Mouse (Mus musculus) splenic B cell, adult 2 months (primary cell): ENCODE data around the gene Acvr1b.

Source experiments
- DNase-seq: peaks from one replicate; pipeline ENCODE4 v3.0.0-alpha.2; 2011; ENCODE audit warnings: low read depth, low spot score
- H3K27me3 ChIP-seq: 2 replicates; pipeline ENCODE4 v1.6.1; 2012; ENCODE audit warnings: mild to moderate bottlenecking, low read length, moderate library complexity, mixed read lengths; ENCODE audit not compliant: control insufficient read depth, poor library complexity, insufficient read depth, severe bottlenecking
- H3K36me3 ChIP-seq: 2 replicates; pipeline ENCODE4 v1.6.1; 2012; ENCODE audit warnings: mild to moderate bottlenecking, low read length, moderate library complexity, mixed read lengths; ENCODE audit not compliant: control insufficient read depth, poor library complexity, insufficient read depth, severe bottlenecking

Gene Acvr1b

GRCm38 (mm10) chr15:101176795-101177691 is 3.2 kb downstream of the Acvr1b start:
- no peaks in the 10 kb centered on the region for H3K36me3 ChIP-seq
- no peak for DNase-seq
- H3K27me3 ChIP-seq = no peaks in the 10 kb centered on the region

- Histone ChIP-seq H3K27me3 (no peaks in the 10 kb centered on the region), H3K36me3 (no peaks in the 10 kb centered on the region; the same call in 1 of the 2 replicates)
- DNase-seq = no peak
These were observed 6.7 kb downstream of the Acvr1b start for GRCm38 (mm10) chr15:101180363-101181105.

DNA sequence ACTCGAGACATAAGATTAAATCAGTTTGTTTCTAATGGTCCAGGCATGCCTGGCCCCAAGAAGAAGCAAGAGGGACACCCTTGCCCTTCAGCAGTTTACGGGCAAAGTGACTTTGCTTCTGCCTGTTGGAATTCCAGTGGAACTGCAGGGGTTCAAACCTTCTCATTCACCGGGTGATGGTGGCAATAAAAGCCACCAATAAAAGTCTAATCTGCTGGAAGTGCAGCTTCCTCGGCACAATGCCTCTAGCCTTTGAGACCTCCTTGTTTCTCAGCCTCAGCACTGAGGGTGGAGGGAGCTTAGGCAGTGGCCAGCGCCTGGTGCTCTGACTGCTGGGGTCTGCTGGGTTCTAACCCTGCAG is 7.2 kb downstream of the Acvr1b start:
- H3K36me3 ChIP-seq = no peaks in the 10 kb centered on the region; the same call in 1 of the 2 replicates
- DNase-seq = no peak
- H3K27me3 ChIP-seq = no peaks in the 10 kb centered on the region

- Histone ChIP-seq H3K27me3 (no peaks in the 10 kb centered on the region), H3K36me3 (no peaks in the 10 kb centered on the region; the same call in 1 of the 2 replicates)
- no peak for DNase-seq
These were observed 7.6 kb downstream of the Acvr1b start for GRCm38 (mm10) chr15:101181500-101181899.

- H3K36me3 ChIP-seq = no peaks in the 10 kb centered on the region; the same call in 1 of the 2 replicates
- H3K27me3 ChIP-seq = no peaks in the 10 kb centered on the region
These were observed 8.8 kb downstream of the Acvr1b start for GRCm38 (mm10) chr15:101182676-101183075.

GRCm38 (mm10) chr15:101184300-101184699 is 10.4 kb downstream of the Acvr1b start:
- no peaks in the 10 kb centered on the region for H3K27me3 ChIP-seq
- no peak for DNase-seq
- no peaks in the 10 kb centered on the region; the same call in 1 of the 2 replicates for H3K36me3 ChIP-seq

More at GRCm38 (mm10) chr15:101182676-101183075, 8.8 kb downstream of the Acvr1b start:
- no peak for DNase-seq

DNA sequence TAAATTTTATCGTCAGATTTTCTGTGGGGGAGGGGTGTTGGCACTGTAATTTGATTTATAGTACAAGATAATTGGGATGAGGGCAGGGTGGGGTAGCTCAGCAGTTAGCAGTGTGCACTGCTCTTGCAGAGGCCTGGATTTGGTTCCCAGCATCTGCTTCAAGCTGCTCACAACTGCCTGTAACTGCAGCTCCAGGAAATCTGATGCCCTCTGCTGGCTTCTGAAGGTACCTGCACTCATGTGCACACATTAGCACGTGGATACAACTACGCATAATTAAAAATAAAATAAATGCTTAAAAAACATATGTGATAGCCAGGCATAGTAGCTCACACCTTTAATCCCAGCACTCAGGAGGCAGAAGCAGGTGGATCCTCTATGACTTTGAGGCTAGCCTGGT is 11.7 kb downstream of the Acvr1b start:
- no peaks in the 10 kb centered on the region for H3K27me3 ChIP-seq
- no peak for DNase-seq

DNA sequence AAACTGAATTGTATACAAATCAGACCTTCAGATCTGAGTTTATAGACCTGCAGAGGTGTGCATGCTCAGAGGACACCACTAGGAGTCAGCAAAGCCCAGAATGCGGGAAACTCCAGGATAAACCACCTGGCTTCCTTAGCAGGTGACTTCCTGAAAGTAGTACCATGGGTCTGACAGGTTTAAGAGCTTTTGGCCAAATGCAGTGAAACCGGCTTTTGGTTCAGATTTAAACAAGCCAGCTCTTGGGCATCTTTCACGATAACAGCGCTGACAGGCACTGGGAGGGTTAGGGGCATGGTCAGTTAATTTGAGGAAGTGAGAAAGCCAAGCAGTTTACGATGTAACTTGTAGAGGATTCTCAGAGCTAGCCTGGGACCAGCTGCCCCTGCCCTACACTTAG is 14.0 kb downstream of the Acvr1b start:
- no peaks in the 10 kb centered on the region for H3K27me3 ChIP-seq
- peak; percentile 64 for DNase-seq
- no peaks in the 10 kb centered on the region; the same call in 1 of the 2 replicates for H3K36me3 ChIP-seq

More for the DNA sequence above, 11.7 kb downstream of the Acvr1b start:
- H3K36me3 ChIP-seq = no peaks in the 10 kb centered on the region; the same call in 1 of the 2 replicates

DNA sequence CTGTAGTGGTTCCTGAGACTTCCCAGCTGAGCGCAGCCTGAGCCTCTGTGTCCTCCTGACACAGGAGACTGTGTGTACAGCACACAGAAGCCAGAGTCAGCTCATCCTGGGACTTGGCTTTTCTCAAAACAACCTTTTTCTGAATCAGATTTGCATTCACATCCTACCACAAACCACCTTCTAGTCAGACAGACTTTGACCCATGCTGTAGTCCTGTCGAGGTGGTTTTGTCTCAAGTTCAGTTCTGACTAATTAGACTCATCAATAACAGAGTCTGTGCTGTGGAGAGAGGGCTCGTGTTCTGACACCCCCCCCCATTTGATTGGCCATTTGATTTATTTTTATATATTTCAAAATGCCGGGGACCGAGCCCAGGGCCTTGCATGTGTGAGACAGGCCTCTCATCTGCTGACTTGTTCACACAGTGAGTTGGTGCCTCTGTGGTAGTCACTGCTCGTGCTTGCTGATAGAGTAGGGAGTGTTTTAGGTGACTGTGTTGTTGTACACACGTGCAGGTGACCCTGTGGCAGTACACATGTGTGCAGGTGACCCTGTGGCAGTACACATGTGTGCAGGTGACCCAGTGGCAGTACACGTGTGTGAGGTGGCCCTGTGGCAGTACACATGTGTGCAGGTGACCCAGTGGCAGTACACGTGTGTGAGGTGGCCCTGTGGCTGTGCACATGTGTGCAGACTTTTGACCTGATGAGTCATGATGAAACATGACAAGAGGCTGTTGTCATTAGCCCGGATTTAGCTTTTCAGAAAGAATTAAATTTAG is 16.3 kb downstream of the Acvr1b start:
- no peaks in the 10 kb centered on the region; the same call in 1 of the 2 replicates for H3K36me3 ChIP-seq
- H3K27me3 ChIP-seq = no peaks in the 10 kb centered on the region
- DNase-seq = peak; percentile 43

- Histone ChIP-seq H3K36me3 (no peaks in the 10 kb centered on the region; the same call in 1 of the 2 replicates), H3K27me3 (no peaks in the 10 kb centered on the region)
- DNase-seq = peak; percentile 85
These were observed 16.9 kb downstream of the Acvr1b start for GRCm38 (mm10) chr15:101190762-101191150.

- H3K27me3 ChIP-seq = no peaks in the 10 kb centered on the region
- no peaks in the 10 kb centered on the region; the same call in 1 of the 2 replicates for H3K36me3 ChIP-seq
- DNase-seq = no peak
These were observed 17.8 kb downstream of the Acvr1b start for GRCm38 (mm10) chr15:101191459-101192259.

DNA sequence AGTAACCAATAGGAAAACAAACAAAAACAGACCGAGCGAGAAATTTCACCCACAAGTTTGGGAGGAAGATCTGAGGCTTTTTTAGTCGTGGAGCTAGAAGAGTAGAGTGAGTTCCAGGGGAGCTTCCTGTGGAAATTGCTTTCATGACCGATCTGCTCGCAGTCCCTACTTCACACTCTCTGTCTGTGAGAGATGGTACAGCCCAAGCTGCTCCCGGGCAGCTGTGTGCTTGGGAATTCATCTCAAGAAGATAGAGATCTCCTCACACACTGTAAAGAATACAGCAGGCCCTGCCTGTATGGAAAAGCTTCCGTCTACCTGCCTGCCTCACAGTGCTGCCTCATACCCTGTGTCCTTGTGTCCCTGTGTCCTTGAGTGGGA is 18.4 kb downstream of the Acvr1b start:
- Histone ChIP-seq H3K36me3 (no peaks in the 10 kb centered on the region; the same call in 1 of the 2 replicates), H3K27me3 (no peaks in the 10 kb centered on the region)
- DNase-seq = no peak

DNA sequence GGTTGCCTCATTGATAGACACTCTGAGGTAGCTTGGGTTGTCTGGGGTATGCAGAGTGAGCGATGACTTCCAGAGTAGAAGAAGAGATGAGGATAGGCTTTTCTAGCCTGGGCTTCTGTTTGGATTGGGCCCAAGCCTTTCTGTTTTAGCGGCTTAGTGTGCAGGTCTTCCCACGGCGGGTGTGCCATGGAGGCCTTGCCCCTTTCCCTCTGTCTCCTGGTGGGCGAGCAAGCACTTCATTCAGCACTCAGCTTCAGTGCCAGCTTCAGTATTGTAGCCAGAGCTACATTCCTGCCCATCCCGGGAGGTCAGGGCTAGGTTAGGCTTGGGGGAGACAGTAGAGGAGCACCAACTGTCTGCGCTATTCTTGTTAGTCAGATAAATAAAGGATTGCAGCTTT is 18.8 kb downstream of the Acvr1b start:
- no peaks in the 10 kb centered on the region for H3K27me3 ChIP-seq
- no peaks in the 10 kb centered on the region; the same call in 1 of the 2 replicates for H3K36me3 ChIP-seq
- no peak for DNase-seq

DNA sequence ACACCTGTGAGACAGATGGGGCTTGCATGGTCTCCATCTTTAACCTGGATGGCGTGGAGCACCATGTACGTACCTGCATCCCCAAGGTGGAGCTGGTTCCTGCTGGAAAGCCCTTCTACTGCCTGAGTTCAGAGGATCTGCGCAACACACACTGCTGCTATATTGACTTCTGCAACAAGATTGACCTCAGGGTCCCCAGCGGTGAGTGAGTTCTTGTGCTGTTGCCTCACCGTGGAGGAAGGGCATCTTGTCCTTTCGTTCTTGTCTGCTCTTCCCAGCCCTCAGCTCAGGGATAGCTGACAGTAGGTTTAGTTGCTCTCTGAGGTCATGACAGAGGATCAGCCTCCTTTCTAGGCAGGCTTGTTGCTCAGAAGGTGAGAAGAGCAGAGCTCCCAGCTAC is 20.1 kb downstream of the Acvr1b start:
- Histone ChIP-seq H3K27me3 (no peaks in the 10 kb centered on the region), H3K36me3 (no peaks in the 10 kb centered on the region; the same call in none of the 2 replicates)
- no peak for DNase-seq
